9 mouse cellular contexts compared by ENCODE assay signal in the genomic region with DNA sequence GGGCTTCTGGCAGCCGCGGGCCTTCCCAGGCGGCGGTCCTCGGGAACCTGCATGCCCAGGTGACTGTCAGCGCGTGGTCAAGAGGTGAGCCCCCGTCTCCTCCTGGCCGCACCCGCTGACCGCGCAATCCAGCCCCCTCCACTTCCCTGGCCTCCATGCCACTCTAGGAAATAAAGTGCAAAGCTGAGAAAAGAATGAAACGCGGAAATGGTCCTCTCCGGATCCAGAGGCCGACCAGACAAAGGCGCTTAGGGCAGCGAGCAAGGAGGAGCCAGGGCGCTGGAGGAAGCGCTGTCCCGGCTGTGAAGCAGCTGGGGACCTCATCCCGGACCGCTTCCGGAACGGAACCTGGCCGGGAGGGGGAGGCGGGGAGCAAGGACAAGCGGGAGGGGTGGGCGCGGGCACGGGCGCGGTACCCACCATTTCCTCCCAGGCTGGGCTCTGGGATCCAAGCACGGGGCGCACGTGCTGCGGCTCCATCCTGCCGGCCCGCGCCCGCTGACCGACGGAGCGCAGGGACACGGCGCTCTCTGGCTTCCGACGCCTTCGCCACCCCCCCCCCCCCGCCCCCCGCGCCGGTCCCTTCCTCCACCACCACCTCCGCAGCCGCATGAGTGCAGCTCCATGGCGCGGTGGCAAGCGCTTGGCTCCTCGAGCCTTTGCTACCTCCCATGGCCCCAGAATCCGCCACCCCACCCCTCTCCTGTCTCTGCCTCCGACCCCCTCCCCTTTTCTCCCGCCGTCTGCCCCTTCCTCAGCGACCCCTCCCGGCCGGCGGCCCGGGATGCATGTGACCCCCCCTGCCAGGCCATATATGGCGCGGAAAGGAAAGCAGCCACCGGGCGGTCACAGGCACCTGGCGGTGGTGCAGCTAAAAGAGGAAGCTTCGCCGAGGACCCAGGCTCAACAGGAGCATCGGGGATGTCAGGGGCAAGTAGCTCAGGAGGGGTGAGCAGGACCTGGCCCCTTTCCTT. TPM values are rescaled to one million over a fixed set of nuclear protein-coding genes. Genes with fewer than 3 reads are reported as not detected.
DNase-seq lines count a peak whose midpoint lies in the region; ATAC-seq and TF ChIP-seq lines count a peak whose summit lies in the region.
"Not testable (repeated sequence)": the region's sequence is repeated elsewhere in the genome, so short reads cannot be mapped to it uniquely, and the experiment has no call there.
"Had no signal": no experiment of that assay in that cellular context is flagged by ENCODE, and none has a peak within 500 bp of the region (broad histone marks: within the 10 kb centered on the region; RNA-seq: fewer than 3 reads in every experiment).

No protein-coding gene starts in this region.

- not testable (repeated sequence) for H3K27me3 ChIP-seq in kidney, embryonic 14.5 days (ENCODE audit: control insufficient read depth, insufficient read depth, low read length); liver, adult 2 months (ENCODE audit: control insufficient read depth, insufficient read depth, low read length); midbrain, embryonic 15.5 days (replicated peaks); stomach, embryonic 14.5 days (ENCODE audit: control insufficient read depth, insufficient read depth, low read length)

- not testable (repeated sequence) for ATAC-seq in kidney, embryonic 14.5 days (ENCODE audit: low FRiP score, low TSS enrichment); midbrain, embryonic 15.5 days (replicated peaks); stomach, embryonic 14.5 days (ENCODE audit: insufficient number of reproducible peaks, insufficient read depth, low FRiP score, low read depth)

- not testable (repeated sequence) for TF ChIP-seq POLR2A in liver, adult 2 months (IDR thresholded peaks at IDR 0.05; ENCODE audit: extremely low read depth, insufficient read depth, low read length)

- not testable (repeated sequence) for H3K9me3 ChIP-seq in kidney, embryonic 14.5 days (ENCODE audit: control insufficient read depth, low read length); midbrain, embryonic 15.5 days; stomach, embryonic 14.5 days (ENCODE audit: control insufficient read depth, low read depth, low read length)

- TF ChIP-seq CTCF in liver, adult 2 months (IDR thresholded peaks at IDR 0.05; ENCODE audit: low read depth, low read length) = not testable (repeated sequence)

- intact Hi-C loops in heart, postnatal 36 days (cut with DNase I) = not testable (repeated sequence)

- not testable (repeated sequence) for H3K27ac ChIP-seq in kidney, embryonic 14.5 days (ENCODE audit: low read depth, low read length); liver, adult 2 months (replicated peaks; ENCODE audit: insufficient read depth, low read depth, low read length); stomach, embryonic 14.5 days (ENCODE audit: low read length)
- peak overlapping the region; percentile 48; the same call in 1 of the 2 replicates for H3K27ac ChIP-seq in midbrain, embryonic 15.5 days

- not testable (repeated sequence) for H3K36me3 ChIP-seq in kidney, embryonic 14.5 days (ENCODE audit: control insufficient read depth, insufficient read depth, low read length); liver, adult 2 months (ENCODE audit: control insufficient read depth, insufficient read depth, low read length); midbrain, embryonic 15.5 days (replicated peaks); stomach, embryonic 14.5 days (ENCODE audit: control insufficient read depth, insufficient read depth, low read length)

- peak overlapping the region; percentile 27 for H3K4me3 ChIP-seq in kidney, embryonic 14.5 days (ENCODE audit: low read length)
- H3K4me3 ChIP-seq in liver, adult 2 months (ENCODE audit: insufficient read depth, low read depth, low read length) = peak overlapping the region; percentile 14; the same call in 1 of the 2 replicates
- H3K4me3 ChIP-seq in midbrain, embryonic 15.5 days = peak overlapping the region; percentile 43
- peak overlapping the region; percentile 17 for H3K4me3 ChIP-seq in stomach, embryonic 14.5 days (ENCODE audit: low read depth, low read length)

- not testable (repeated sequence) for H3K79me2 ChIP-seq in liver, adult 2 months (ENCODE audit: control insufficient read depth, insufficient read depth, low read length)

- peak overlapping the region; percentile 48 for H3K4me2 ChIP-seq in kidney, embryonic 14.5 days (replicated peaks; ENCODE audit: low read depth, low read length)
- H3K4me2 ChIP-seq in midbrain, embryonic 15.5 days = peak overlapping the region; percentile 57
- H3K4me2 ChIP-seq in stomach, embryonic 14.5 days (replicated peaks; ENCODE audit: low read depth, low read length) = peak overlapping the region; percentile 43

- not testable (repeated sequence) for H3K9ac ChIP-seq in kidney, embryonic 14.5 days (ENCODE audit: low read depth, low read length); liver, adult 2 months (ENCODE audit: low read depth, low read length); stomach, embryonic 14.5 days (replicated peaks; ENCODE audit: low read depth, low read length)
- peak overlapping the region; percentile 62 for H3K9ac ChIP-seq in midbrain, embryonic 15.5 days

- DNase-seq in embryo, embryonic 11 days = peak; percentile 3
- DNase-seq in gastrocnemius, postnatal 10 days = peak; percentile 2
- peak; percentile 6 to 22 for DNase-seq in heart, postnatal 36 days
- DNase-seq in liver, adult 2 months (ENCODE audit: extremely low read depth, low read depth, low spot score) = not testable (repeated sequence)

- WGBS in kidney, embryonic 14.5 days = under 1% methylated on average over 26 of the region's 76 CpGs
- 2% methylated on average over 27 of the region's 76 CpGs for WGBS in liver, adult 2 months
- WGBS in midbrain, embryonic 15.5 days = under 1% methylated on average over 44 of the region's 76 CpGs
- WGBS in stomach, embryonic 14.5 days = under 1% methylated on average over 30 of the region's 76 CpGs

- not testable (repeated sequence) for H3K4me1 ChIP-seq in kidney, embryonic 14.5 days (ENCODE audit: control insufficient read depth, insufficient read depth, low read length); liver, adult 2 months (ENCODE audit: control insufficient read depth, insufficient read depth, low read length); midbrain, embryonic 15.5 days; stomach, embryonic 14.5 days (ENCODE audit: control insufficient read depth, insufficient read depth, low read length)

RNA-seq across cellular contexts. Expression of gene Gm10128, which starts 14.6 kb away (rescaled TPM):
- total RNA-seq in gastrocnemius, postnatal 10 days (2021) = not detected
- not detected for total RNA-seq in heart, postnatal 36 days (2021)
- not detected in 2 replicates for polyA plus RNA-seq in kidney, embryonic 14.5 days (2014; fragmentation: Nextera tagmentation; extraction: Ambion mirVana)
- total RNA-seq in liver, adult 2 months (2014; rRNA removed) = not detected in 2 replicates
- polyA plus RNA-seq in liver, adult 2 months (2012; rRNA removed) = not detected in 2 replicates
- not detected in 2 replicates for polyA plus RNA-seq in midbrain, embryonic 15.5 days (2015; fragmentation: Nextera tagmentation; extraction: Ambion mirVana)
- not detected in 2 replicates for polyA plus RNA-seq in stomach, embryonic 14.5 days (2014; fragmentation: Nextera tagmentation; extraction: Ambion mirVana)
- total RNA-seq: adrenal gland, postnatal 36 days had no signal
- polyA plus RNA-seq: large intestine, adult 2 months had no signal
